Mouse (Mus musculus) kidney, embryonic 16.5 days (tissue): ENCODE measurements around the gene Pacrg. TPM values are rescaled to one million over a fixed set of nuclear protein-coding genes. Genes with fewer than 3 reads are reported as not detected.

Source experiments
- ATAC-seq: fragments of 200-750 bp; cut with Nextera tagmentation; 2 replicates; pipeline ENCODE4 v1.8.0; 2017; ENCODE audit warnings: moderate TSS enrichment; ENCODE audit not compliant: low FRiP score, low TSS enrichment
- H3K27ac ChIP-seq: fragments of 300-500 bp; sonication (generic); 2 replicates; pipeline ENCODE4 v1.5.1; 2014; ENCODE audit warnings: low read length
- H3K27me3 ChIP-seq: fragments of 300-500 bp; sonication (generic); 2 replicates; pipeline ENCODE4 v1.6.1; 2014; ENCODE audit warnings: low read length, control low read depth, mixed read lengths; ENCODE audit not compliant: insufficient read depth
- H3K36me3 ChIP-seq: fragments of 300-500 bp; sonication (generic); 2 replicates; pipeline ENCODE4 v1.6.1; 2014; ENCODE audit warnings: low read length, control low read depth, mixed read lengths; ENCODE audit not compliant: insufficient read depth
- H3K4me1 ChIP-seq: fragments of 300-500 bp; sonication (generic); 2 replicates; pipeline ENCODE4 v1.6.1; 2014; ENCODE audit warnings: low read length, control low read depth, mixed read lengths; ENCODE audit not compliant: insufficient read depth
- H3K4me2 ChIP-seq: fragments of 300-500 bp; sonication (generic); replicated peaks from 2 replicates; pipeline ENCODE4 v1.6.1; 2014; ENCODE audit warnings: low read depth, low read length
- H3K4me3 ChIP-seq: fragments of 300-500 bp; sonication (generic); 2 replicates; pipeline ENCODE4 v1.5.1; 2014; ENCODE audit warnings: mild to moderate bottlenecking, low read length
- H3K9ac ChIP-seq: fragments of 300-500 bp; sonication (generic); replicated peaks from 2 replicates; pipeline ENCODE4 v1.6.1; 2014; ENCODE audit warnings: low read length
- H3K9me3 ChIP-seq: fragments of 300-500 bp; sonication (generic); 2 replicates; pipeline ENCODE4 v1.6.1; 2016; ENCODE audit warnings: low read length, control low read depth
- WGBS: fragments of 180-500 bp; shearing (Covaris S2); extraction: QIAGEN DNeasy Blood & Tissue Kit; methylation state at CpG from one replicate; pipeline ENCODE4 v1.1.7; 2014; 5-methylcytosine and 5-hydroxymethylcytosine counted together
- polyA plus RNA-seq: library from polyadenylated mRNA; unstranded; fragments of >200 nt; fragmentation: Nextera tagmentation; extraction: Ambion mirVana; gene quantifications from 2 replicates; pipeline ENCODE4 v1.2.1, GENCODE M21; 2015

Pacrg gene
- polyA plus RNA-seq, 1 experiment from 2014 or later: 3.9 TPM

- H3K36me3 ChIP-seq: no peaks in the 10 kb centered on the region
- H3K4me3 ChIP-seq: no peak overlapping the region
- ATAC-seq: no peak
- no peaks in the 10 kb centered on the region for H3K27me3 ChIP-seq
- no peaks in the 10 kb centered on the region for H3K9me3 ChIP-seq
- H3K4me2 ChIP-seq: no peak overlapping the region
- H3K9ac ChIP-seq: no peak overlapping the region
- no peak overlapping the region for H3K27ac ChIP-seq
- no peaks in the 10 kb centered on the region for H3K4me1 ChIP-seq
- WGBS: 78% methylated on average over 6 of the region's 6 CpGs
These were observed 225.4 kb downstream of the Pacrg start for GRCm38 (mm10) chr17:10614696-10615095.

- Histone ChIP-seq H3K36me3 (no peaks in the 10 kb centered on the region), H3K4me2 (no peak overlapping the region), H3K27ac (no peak overlapping the region), H3K9ac (no peak overlapping the region), H3K4me3 (no peak overlapping the region), H3K27me3 (no peaks in the 10 kb centered on the region), H3K9me3 (no peaks in the 10 kb centered on the region), H3K4me1 (no peaks in the 10 kb centered on the region)
- WGBS: 47% methylated on average over 3 of the region's 3 CpGs
- no peak for ATAC-seq
These were observed 228.5 kb downstream of the Pacrg start for GRCm38 (mm10) chr17:10611626-10612025.

- no peaks in the 10 kb centered on the region for H3K4me1 ChIP-seq
- WGBS: 78% methylated on average over 4 of the region's 4 CpGs
- H3K9me3 ChIP-seq: no peaks in the 10 kb centered on the region
- H3K9ac ChIP-seq: no peak overlapping the region
- no peak overlapping the region for H3K4me3 ChIP-seq
- no peak overlapping the region for H3K4me2 ChIP-seq
- H3K27me3 ChIP-seq: no peaks in the 10 kb centered on the region
- no peaks in the 10 kb centered on the region for H3K36me3 ChIP-seq
- ATAC-seq: no peak
- no peak overlapping the region for H3K27ac ChIP-seq
These were observed 232.0 kb downstream of the Pacrg start for GRCm38 (mm10) chr17:10608146-10608545.

- no peaks in the 10 kb centered on the region for H3K4me1 ChIP-seq
- no peak overlapping the region for H3K4me2 ChIP-seq
- no peaks in the 10 kb centered on the region for H3K9me3 ChIP-seq
- ATAC-seq: no peak
- H3K4me3 ChIP-seq: no peak overlapping the region
- H3K27me3 ChIP-seq: no peaks in the 10 kb centered on the region
- no peak overlapping the region for H3K27ac ChIP-seq
- no peak overlapping the region for H3K9ac ChIP-seq
- 53% methylated on average over 3 of the region's 3 CpGs for WGBS
- no peaks in the 10 kb centered on the region for H3K36me3 ChIP-seq
These were observed 234.0 kb downstream of the Pacrg start for GRCm38 (mm10) chr17:10606090-10606489.

GRCm38 (mm10) chr17:10597741-10598140, 242.4 kb downstream of the Pacrg start:
- 97% methylated on average over 4 of the region's 4 CpGs for WGBS
- no peak for ATAC-seq

GRCm38 (mm10) chr17:10589604-10590003, 250.5 kb downstream of the Pacrg start:
- WGBS: 42% methylated on average over 7 of the region's 7 CpGs
- Histone ChIP-seq H3K9ac (no peak overlapping the region), H3K27me3 (no peaks in the 10 kb centered on the region), H3K27ac (no peak overlapping the region), H3K9me3 (no peaks in the 10 kb centered on the region), H3K4me1 (no peaks in the 10 kb centered on the region), H3K4me3 (no peak overlapping the region), H3K4me2 (no peak overlapping the region), H3K36me3 (no peaks in the 10 kb centered on the region)
- no peak for ATAC-seq

More at GRCm38 (mm10) chr17:10597741-10598140, 242.4 kb downstream of the Pacrg start:
- Histone ChIP-seq H3K27ac (no peak overlapping the region), H3K4me2 (no peak overlapping the region), H3K36me3 (no peaks in the 10 kb centered on the region), H3K4me1 (no peaks in the 10 kb centered on the region), H3K27me3 (no peaks in the 10 kb centered on the region), H3K9me3 (no peaks in the 10 kb centered on the region), H3K9ac (no peak overlapping the region), H3K4me3 (no peak overlapping the region)

- H3K36me3 ChIP-seq: no peaks in the 10 kb centered on the region
- WGBS: 71% methylated on average over 7 of the region's 7 CpGs
These were observed 251.2 kb downstream of the Pacrg start for GRCm38 (mm10) chr17:10588922-10589400.

GRCm38 (mm10) chr17:10583301-10583700, 256.8 kb downstream of the Pacrg start:
- no peak for ATAC-seq
- H3K36me3 ChIP-seq: no peaks in the 10 kb centered on the region
- no peaks in the 10 kb centered on the region for H3K27me3 ChIP-seq
- no peaks in the 10 kb centered on the region for H3K9me3 ChIP-seq
- no peak overlapping the region for H3K27ac ChIP-seq
- H3K4me3 ChIP-seq: no peak overlapping the region
- H3K4me1 ChIP-seq: no peaks in the 10 kb centered on the region
- H3K4me2 ChIP-seq: no peak overlapping the region
- 79% methylated on average over 3 of the region's 3 CpGs for WGBS
- H3K9ac ChIP-seq: no peak overlapping the region

More at GRCm38 (mm10) chr17:10588922-10589400, 251.2 kb downstream of the Pacrg start:
- Histone ChIP-seq H3K9me3 (no peaks in the 10 kb centered on the region), H3K4me1 (no peaks in the 10 kb centered on the region), H3K9ac (no peak overlapping the region), H3K27ac (no peak overlapping the region), H3K27me3 (no peaks in the 10 kb centered on the region), H3K4me3 (no peak overlapping the region), H3K4me2 (no peak overlapping the region)
- ATAC-seq: no peak

GRCm38 (mm10) chr17:10575306-10575705, 264.8 kb downstream of the Pacrg start:
- H3K36me3 ChIP-seq: no peaks in the 10 kb centered on the region
- no peaks in the 10 kb centered on the region for H3K9me3 ChIP-seq
- H3K4me1 ChIP-seq: no peaks in the 10 kb centered on the region
- H3K4me3 ChIP-seq: no peak overlapping the region
- H3K27me3 ChIP-seq: no peaks in the 10 kb centered on the region
- no peak overlapping the region for H3K9ac ChIP-seq
- no peak overlapping the region for H3K4me2 ChIP-seq
- no peak overlapping the region for H3K27ac ChIP-seq
- 87% methylated on average over 7 of the region's 7 CpGs for WGBS
- no peak for ATAC-seq

GRCm38 (mm10) chr17:10572436-10572835, 267.7 kb downstream of the Pacrg start:
- H3K9me3 ChIP-seq: no peaks in the 10 kb centered on the region
- H3K27me3 ChIP-seq: no peaks in the 10 kb centered on the region
- H3K4me1 ChIP-seq: no peaks in the 10 kb centered on the region
- H3K36me3 ChIP-seq: no peaks in the 10 kb centered on the region
- no peak overlapping the region for H3K27ac ChIP-seq
- no peak for ATAC-seq
- no peak overlapping the region for H3K9ac ChIP-seq
- H3K4me2 ChIP-seq: no peak overlapping the region
- H3K4me3 ChIP-seq: no peak overlapping the region
- WGBS: 86% methylated on average over 4 of the region's 4 CpGs
